Mouse (Mus musculus) spleen, adult 2 months (tissue): Measurements from ENCODE around the gene Areg.

Source experiments
- CTCF ChIP-seq: fragments of 200-500 bp; IDR thresholded peaks from 2 replicates; pipeline ENCODE4 v1.5.1; 2011; ENCODE audit warnings: mild to moderate bottlenecking, inconsistent platforms; ENCODE audit not compliant: insufficient read depth, insufficient read length, insufficient replicate concordance; ENCODE audit errors: extremely low read depth
- POLR2A ChIP-seq: fragments of 200-500 bp; IDR thresholded peaks from 2 replicates; pipeline ENCODE4 v1.6.1; 2011; ENCODE audit warnings: low read depth, low read length, inconsistent platforms

DNA sequence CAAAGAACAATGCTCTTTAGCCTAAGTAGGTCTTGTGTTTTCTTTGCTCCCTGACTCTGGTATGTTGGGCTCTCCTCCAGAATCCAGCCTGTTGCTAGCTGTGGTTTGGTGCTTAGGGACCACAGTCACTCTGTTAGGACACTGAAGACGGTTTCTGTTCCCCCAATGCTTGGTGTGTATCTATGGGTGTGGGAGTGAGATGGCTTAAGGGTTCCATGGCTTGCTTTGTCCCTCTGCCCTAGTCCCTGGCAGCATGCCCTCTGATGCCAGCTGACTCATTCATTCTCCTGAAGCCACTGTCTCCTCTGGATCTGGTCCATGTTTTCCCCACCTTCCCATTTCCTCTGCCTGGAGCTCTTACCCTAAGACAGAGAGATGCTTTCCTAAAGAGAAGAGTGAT is 24.8 kb upstream of the Areg start:
- TF ChIP-seq CTCF: no peak
- TF ChIP-seq POLR2A: no peak
